Mouse (Mus musculus) megakaryocyte progenitor cell, adult 5-6 weeks (primary cell): ENCODE data around the gene Itfg1. TPM values are rescaled to one million over a fixed set of nuclear protein-coding genes. Genes with fewer than 3 reads are reported as not detected.
"Not testable (repeated sequence)": the region's sequence is repeated elsewhere in the genome, so short reads cannot be mapped to it uniquely, and the experiment has no call there.

Source experiments
- ATAC-seq: replicated peaks from 2 replicates; pipeline ENCODE4 v1.8.0; 2016; ENCODE audit warnings: mild to moderate bottlenecking, moderate TSS enrichment, inconsistent platforms; ENCODE audit not compliant: poor library complexity
- total RNA-seq, 2 experiments: library from RNA; stranded (forward) in 1 of 2; stranded (reverse) in 1 of 2; fragments of 157-497, 149-512 nt in 1 of 2; fragments of 200-1000 nt in 1 of 2; gene quantifications; 2 replicates each; pipeline versions ENCODE4 v1.2.3 to v1.2.4; 2015 to 2017

Itfg1 gene
- total RNA-seq (2015): 64.7 and 71.0 TPM in 2 replicates
- 43.1 and 44.1 TPM in 2 replicates for total RNA-seq (2017)

DNA sequence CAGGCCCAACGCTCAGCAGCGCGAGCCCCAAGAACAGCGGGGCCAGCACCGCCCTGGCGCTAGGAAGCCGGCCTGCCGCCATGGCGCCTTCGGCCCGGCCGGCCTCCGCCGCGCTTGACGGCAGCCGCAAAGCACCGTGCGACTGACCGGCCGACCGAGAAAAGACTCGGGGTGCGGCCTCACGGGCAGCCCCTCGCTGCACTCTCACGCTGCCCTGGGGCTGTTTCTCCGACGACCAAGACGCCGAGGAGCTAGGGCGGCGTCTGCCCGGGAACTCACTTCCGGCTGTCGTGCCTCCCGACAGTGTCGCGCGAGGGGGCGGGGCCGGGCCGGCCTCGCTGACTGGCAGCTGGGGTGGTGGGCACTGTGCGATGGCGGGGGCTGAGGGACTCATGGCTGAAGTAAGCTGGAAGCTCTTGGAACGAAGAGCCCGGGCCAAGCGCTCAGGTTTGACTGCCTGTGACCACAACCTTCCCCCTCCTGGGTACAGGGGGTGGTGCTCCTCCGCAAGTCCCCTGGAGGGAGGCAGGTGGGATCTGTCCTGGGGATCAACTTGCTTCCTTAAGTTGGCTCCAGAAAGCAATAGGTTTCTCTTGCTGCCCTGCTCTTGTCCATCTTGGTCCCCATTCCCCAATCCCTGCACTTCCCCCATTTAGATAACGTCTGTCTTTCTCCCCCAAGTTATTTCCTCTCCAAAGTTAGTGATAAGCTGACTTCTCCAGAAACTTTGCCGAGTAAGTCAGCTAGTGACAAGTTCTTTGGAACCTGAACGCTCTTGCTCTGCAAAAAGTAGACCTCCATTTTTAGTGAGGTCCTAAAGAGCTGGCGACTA is at the start of gene Itfg1, which contains the start of gene Phkb:
Gene Itfg1 (minus strand): TSS at position 265 of the 832 bp plus-strand sequence.
Gene Phkb (plus strand): TSS at position 303 of the 832 bp plus-strand sequence.
- peak; percentile 91 for ATAC-seq

DNA sequence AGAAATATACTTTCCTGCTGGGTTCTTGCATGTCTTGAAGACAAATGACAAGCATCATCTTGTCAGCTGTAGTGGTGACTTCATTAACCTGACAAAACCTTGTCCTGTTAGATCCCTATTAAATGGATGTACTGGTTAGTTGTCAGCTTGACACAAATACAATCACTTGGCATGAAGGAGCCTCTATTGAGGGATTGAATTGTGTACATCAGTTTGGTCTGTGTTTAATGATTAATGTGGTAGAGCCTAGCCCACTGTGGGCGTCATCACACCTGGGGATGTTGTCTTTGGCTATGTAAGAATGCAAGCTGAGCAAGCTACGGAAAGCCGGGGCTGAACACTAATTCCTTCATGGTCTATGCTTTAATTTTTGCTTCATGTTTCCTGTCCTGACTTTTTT is 44.1 kb upstream of the Itfg1 start:
- no peak for ATAC-seq

DNA sequence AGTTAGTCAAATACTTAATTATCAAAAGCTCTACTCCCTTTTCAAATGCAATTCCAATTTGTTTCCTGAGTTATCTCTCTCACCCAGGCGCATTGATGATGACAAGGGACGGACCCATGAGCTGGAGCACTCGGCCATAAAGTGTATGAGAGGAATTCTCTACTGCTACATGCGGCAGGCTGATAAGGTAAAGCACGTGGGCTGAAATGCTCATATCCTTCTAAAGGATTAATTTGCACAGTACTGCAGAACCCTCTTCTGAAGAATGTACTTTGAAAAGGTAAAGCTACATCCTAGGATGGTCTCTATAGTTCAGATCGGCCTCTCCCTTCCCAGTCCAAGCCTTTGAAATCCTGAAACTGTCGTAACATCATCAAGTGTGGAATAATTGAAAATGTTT is 38.9 kb upstream of the Itfg1 start:
- ATAC-seq: no peak

DNA sequence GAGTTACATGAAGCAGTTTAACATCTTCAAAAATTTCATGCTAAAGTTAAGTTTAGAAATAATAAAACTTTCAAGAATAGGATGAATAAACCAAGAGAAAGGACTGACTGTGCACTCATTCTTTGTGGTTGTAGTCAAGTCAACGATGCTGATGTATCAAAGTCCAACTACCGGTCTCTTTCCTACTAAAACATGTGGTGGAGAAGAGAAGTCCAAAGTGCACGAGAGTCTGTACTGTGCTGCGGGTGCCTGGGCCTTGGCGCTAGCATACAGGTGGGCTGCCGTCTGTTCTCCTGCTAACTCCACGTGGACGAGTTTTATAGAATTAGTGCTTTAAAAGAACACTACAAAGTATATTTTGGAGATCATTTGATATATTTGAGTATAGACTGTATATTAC is 37.3 kb upstream of the Itfg1 start:
- ATAC-seq: no peak

DNA sequence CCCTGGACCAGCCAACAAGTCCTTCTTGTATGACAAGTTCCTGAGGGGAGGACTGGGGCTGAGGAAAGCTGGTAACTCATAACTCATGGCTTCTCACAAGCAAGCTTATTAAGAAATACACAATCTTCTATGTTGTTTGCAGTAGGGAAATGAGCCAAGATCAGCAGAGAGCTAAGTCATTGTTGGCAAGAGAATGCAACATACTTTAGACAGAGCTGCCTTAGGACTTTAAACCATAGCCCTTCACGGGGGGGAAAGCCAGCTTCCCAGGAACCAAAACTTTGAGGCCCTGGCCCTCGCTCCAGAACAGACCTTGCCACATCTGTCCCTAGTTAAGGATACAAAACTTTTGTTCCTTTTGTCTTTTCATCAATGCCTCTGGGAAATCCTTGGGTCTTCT is 30.9 kb upstream of the Itfg1 start:
- no peak for ATAC-seq

DNA sequence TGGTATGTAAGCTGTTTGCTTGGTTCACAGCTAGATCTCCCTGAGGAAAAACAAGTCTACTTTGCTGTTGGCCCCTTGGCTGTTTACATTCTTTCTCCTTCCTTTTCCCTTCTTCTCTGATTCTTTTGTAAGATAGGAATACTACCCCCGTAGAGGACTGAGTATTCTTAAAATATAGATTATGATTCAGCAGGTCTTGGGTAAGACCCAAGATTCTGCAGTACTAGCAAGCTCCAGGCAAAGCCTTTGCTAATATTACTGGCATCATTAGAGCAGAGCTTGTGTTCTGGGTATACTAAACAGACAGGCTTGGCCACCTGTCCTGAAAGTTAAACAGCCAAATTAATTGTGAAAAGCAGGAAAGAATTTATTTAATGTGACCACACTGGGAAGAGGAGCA is 21.7 kb upstream of the Itfg1 start:
- no peak for ATAC-seq

DNA sequence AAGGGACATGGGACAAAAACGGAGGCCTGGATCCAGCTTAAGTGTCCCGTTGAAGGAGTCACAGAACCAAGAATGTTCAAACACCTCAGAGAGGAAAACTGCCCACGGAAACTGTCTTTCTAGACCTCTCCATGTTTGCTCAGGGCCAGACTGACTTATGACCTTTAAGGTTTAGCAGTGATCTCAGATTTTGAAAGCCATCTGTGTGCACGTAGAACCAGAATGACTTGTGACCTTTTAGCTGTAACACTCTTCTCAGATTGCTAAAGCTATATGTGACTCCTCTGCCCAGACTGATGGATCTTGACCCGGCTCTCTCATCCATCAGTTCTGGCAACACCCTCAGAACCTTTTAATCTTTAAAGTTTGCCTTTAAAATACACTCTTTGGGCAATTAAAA is 19.9 kb upstream of the Itfg1 start:
- ATAC-seq: no peak

DNA sequence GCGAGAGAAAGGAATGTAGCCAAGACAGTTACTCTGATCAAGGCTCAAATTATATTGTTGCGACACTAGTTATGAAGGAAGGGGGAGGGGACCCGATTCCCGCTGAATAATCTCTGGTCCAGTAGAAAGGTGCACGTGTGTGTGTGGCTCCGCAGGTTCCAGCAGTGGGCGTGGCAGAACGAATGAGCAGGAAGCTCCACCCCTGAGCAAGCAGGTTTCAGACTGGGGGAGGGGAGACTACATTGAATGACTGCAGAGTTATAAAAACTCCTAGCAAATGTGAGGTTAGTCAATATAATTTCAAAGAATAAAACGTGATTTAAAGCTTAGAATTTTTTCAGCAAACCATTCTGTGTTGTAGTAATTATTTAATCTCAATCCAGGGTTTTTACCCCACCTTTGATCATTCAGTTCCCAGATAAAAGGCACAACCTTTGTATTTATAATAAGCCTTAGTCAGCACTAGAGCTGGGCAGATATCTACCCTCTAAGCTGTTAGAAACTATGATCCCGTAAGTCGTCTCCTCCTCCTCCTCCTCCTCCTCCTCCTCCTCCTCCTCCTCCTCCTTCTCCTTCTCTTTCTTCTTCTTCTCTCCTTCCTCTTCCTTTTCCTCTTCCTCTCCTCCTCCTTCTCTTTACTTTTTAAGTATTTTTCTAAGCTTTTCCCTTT is 16.6 kb upstream of the Itfg1 start:
- not testable (repeated sequence) for ATAC-seq

DNA sequence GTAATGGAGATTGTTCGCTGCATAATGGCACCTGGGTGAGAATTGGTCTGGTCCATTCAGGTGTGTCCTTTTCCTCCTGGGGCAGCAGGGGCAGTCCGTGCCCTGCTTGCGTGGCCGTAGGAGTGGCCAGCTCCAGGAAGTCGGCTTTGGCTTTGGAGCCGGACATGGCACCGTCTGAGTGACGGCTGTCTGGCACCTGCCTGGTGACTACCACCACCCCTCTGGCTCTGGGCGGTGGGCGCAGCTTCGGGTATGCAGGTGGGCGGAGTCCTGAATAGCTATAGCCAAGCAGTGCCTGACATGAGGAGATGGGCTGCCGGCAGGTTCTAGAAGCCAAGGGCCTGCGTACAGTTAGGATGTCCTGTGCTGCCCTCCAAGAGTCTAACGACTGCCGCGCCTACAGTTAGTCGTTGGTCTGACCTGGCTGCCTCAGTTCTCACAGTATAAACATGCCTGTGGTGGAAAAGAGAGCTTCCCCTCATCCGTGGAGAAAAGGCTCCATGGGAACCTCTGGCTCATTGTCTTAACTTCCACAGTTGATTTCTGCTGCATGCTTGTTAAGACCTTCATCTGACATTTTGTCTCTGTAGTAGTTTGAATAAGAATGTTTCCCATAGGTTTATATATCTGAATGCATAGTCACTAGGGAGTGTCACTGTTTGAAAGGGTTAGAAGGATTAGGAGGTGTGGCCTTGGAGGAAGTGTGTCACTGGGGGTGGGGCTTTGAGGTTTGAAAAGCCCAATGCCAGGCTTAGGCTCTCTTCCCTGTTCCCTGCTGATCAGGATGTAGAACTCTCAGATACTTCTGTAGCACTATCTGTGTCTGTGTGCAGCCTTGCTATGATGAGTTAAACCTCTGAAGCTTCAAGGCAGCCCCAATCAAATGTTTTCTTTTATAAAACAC is 13.8 kb upstream of the Itfg1 start:
- 0 out of 2 replicates have a peak, but pooled peaks have one; percentile 11 for ATAC-seq

DNA sequence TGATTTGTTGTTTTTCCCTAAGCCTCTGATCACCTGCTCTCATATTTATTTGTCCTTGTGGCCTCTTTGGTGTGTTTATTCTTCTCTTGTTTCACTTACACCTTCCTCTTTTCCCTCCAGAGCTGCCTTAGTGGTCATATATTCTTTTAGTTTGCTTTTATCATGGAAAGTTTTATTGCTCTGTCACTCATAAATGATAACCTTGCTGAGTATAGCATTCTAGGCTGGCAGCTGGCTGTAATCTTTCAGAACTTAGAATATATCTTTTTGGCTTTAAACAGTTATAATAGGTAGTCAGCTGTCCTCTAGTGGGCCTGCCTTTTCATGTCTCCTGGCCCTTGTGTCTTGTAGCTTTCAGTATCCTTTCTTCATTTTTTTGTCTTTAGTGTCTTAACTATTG is 5.2 kb upstream of the Itfg1 start:
- ATAC-seq: no peak

DNA sequence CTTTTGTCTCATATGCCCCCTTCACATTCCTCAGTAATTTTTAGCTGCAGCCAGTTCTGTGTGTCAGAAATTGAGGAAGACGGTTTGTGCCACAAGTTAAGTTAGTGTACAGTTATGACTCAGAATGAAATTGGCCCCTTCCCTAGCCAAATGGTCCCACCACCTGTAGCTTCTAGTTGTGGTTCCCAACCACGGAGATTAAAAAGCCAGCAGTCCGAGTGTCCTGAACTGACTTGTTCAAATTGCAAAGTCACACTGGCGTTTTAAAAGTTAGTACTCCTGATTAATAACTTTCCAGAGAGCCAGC is 721 bp upstream of the Itfg1 start:
- ATAC-seq: peak; percentile 41

DNA sequence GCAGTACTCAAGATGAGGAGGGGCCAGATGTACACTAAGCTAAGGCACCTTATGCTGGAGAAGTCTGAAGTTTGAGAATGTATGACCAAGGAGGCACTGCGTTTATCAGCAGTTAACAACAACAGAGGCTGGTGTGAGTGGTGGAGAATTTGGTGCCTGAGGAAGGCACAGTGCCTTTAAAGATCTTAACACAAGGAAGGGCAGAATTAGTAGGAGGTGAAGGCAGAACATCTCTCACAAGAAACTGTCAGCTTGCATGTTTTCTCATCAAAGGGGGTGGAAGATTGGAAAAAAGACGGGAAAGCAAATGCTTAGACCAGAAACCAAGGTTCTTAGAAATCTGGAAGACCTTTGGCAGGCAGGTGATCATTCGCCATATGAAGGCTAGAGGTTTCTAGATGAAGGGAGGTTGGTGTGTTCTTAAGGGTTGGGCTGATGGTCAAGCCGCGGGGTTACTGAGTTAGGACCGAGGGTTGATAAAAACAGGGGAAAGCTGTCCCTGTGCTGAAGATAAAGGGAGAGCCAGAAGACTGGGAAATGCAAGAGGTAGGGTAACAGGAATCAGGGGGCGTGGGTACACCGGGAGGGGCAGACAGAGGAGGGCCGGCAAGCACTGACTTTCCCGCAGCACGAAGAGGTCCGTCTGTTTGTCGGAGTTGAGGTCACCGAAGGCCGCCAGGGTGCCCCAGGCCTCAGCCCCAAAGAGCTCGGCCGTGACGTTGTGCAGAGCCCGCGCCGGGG is 635 bp downstream of the Itfg1 start:
- ATAC-seq: no peak

DNA sequence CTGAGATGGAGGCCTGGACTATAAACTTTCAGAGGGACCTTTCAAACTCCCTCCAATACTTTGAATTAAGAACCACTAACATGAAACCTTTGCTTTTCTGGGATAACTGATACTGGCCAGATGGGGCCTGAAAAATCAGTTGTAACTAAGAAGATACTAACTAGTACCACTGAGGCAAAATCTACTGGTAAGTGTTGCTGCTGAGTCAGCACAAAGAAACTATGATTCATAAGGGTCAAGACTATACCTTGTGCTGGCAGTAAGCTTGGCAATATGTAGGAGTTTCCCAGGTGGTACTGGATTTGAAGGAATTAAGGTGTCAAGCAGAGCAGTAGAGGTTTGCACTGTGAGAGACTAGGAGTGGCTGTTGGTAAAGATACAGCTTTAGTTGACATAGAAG is 27.1 kb downstream of the Itfg1 start:
- ATAC-seq: no peak

DNA sequence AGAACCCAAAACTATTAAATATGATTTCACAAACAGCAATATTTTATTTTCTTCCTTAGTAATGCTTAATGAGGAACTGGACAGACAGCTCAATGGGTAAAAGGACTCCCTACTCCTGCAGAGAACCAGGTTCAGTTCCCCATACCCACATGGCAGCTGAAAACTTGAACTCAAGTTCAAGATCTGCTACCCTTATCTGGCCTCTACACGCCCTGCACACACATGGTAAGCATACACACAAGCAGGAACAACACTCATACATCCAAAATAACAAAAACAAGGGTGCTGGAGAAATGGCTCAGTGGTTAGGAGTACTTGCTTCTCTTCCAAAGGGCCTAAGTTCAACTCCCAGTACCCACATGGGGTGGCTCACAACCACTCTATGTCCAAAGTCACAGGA is 39.3 kb downstream of the Itfg1 start:
- ATAC-seq: 0 out of 2 replicates have a peak, but pooled peaks have one; percentile 31

DNA sequence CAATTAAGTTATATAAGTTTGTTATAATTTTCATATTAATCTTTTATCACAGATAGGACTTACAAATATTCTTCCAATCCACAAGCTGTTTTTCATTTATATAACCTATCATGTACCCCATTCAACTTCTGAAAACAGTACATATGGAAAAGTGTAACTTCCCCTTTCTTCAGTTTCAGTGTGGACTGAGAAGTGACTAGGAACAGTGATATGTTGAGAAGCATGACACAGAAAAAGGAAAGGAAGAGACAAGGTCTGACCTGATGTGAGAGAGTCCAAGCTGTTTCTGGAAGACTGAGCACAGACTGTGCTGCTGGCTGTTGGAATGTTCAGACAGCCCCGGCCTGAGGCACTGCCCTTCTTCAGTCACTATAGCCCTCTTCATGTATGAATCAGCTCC is 40.6 kb downstream of the Itfg1 start:
- peak; percentile 66 for ATAC-seq

DNA sequence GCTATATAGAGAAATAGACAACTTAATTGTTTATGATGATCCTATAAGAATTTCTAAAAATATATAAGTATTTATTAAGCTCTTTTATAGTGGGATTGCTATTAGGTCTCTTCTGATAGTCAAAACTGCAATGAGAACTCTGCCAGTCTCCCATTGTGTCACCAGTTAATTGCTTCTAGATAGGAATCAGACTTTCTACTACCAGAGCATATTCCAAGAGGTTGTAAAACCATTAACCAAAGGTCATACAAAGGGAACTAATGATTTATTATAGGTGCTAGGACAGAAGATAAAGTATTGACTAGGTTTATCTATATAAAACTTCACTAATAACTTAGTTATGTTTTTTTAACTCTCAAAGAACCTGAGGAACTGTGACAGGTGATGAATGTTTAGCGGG is 44.3 kb downstream of the Itfg1 start:
- not testable (repeated sequence) for ATAC-seq

DNA sequence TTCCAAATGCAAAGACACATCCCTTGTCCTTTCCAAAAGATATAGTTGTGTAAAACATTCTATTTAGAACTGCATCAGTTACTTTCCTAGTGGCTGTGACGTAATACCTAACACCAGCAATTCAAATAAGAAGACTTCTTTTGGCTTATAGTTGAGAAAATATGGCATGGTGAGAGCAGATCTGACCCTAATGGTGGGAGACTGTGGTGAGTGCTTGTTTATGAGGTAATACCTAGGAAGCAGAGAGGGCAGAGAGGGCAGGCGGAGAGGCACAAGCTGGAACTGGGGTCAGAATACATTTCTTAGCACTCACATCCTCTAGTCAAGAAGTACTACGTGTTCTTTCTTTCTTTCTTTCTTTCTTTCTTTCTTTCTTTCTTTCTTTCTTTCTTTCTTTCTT is 52.4 kb downstream of the Itfg1 start:
- ATAC-seq: peak; percentile 59

DNA sequence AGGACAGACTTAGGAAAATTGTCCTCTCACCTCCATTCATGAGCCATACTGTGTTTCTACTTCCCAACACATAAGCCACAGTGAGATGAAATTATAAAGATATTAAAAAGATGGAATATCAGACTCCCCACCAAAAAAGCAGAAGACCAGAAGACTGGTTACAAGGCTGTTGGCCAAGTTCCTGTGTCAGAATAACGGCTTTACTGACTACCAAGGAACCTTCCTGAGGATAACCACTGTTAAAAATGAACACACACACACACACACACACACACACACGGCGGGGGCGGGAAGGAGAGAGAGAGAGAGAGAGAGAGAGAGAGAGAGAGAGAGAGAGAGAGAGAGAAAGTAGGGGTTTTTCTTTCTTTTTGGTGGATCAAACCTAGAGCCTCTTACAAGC is 52.8 kb downstream of the Itfg1 start:
- ATAC-seq: peak; percentile 86

DNA sequence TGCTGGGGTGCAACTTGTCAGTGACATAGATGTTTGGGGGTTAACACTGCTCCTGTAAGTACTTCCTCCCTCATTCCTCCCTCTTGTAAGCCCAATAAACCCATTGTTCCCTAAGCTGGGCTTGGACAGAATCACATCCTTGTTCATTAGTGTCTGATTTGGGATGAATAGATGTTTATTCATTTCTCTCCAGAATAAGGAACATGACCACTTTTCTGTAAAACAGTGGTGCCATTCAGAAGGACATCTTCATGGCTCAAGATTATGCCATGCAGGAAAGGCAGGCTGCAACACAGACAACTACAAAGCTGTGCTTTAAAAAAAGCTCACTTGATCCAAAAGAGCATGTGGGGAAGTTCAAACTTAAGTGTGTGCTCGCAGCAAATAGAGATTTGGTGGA is 55.2 kb downstream of the Itfg1 start:
- no peak for ATAC-seq

DNA sequence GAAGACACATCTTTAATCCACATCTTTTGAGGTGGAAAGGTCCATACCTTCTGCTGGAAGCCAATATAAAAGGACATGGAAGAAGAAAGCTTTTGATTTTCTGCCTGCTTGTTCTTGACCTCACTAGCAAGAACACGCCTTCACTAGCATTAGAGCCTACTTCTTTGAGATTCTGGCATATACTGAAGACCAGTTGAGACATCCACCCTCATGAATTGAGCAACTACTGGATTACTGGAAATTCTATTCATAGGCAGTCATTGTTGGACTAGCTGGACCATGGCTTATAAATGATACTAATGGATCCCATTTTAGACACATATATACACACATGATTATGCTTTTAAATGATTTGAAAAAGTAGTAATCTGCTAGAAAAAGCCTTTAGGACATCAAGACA is 56.9 kb downstream of the Itfg1 start:
- ATAC-seq: no peak

DNA sequence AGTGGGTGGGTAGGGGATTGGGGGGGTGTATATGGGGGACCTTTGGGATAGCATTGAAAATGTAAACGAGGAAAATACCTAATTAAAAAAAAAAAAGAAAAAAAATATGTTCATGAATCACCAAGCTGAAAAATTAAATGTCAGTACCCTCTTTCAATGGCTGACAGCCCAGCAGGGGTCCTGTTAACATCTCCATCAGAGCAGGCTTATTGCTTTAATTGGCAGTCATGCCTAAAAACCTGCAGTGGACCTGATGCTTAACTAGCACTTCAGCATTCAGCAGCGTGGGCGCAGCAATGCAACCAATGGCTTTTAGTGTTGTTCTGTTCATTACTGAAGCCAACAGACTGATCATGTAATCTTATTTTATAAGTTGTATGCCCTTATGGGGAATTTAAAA is 60.6 kb downstream of the Itfg1 start:
- no peak for ATAC-seq
